Mouse (Mus musculus): ENCODE data around the gene Uvssa.

GRCm38 (mm10) chr5:33393803-33394202 lies 15.5 kb downstream of the Uvssa start:
- TF ChIP-seq CTCF (IDR thresholded peaks at IDR 0.05; ENCODE audit: borderline replicate concordance, extremely low read depth, insufficient read depth, insufficient read length) (peak; percentile 99), POLR2A (IDR thresholded peaks at IDR 0.05; ENCODE audit: borderline replicate concordance, extremely low read depth, insufficient read depth, insufficient read length, poor library complexity, severe bottlenecking) (no peak)

Measured in brain, embryonic 14.5 days (tissue).